Mouse (Mus musculus) cortical plate, adult 2 months (tissue): ENCODE data around the gene Slc6a20a.

Experiments used
- CTCF ChIP-seq: fragments of 200-500 bp; IDR thresholded peaks from 2 replicates; pipeline ENCODE4 v1.5.1; 2011; ENCODE audit warnings: mild to moderate bottlenecking, control low read depth, low read length; ENCODE audit not compliant: insufficient read depth; ENCODE audit errors: extremely low read depth
- POLR2A ChIP-seq: fragments of 200-500 bp; IDR thresholded peaks from 2 replicates; pipeline ENCODE4 v1.6.1; 2011; ENCODE audit warnings: mild to moderate bottlenecking, low read length, control low read depth; ENCODE audit not compliant: insufficient read depth; ENCODE audit errors: extremely low read depth

DNA sequence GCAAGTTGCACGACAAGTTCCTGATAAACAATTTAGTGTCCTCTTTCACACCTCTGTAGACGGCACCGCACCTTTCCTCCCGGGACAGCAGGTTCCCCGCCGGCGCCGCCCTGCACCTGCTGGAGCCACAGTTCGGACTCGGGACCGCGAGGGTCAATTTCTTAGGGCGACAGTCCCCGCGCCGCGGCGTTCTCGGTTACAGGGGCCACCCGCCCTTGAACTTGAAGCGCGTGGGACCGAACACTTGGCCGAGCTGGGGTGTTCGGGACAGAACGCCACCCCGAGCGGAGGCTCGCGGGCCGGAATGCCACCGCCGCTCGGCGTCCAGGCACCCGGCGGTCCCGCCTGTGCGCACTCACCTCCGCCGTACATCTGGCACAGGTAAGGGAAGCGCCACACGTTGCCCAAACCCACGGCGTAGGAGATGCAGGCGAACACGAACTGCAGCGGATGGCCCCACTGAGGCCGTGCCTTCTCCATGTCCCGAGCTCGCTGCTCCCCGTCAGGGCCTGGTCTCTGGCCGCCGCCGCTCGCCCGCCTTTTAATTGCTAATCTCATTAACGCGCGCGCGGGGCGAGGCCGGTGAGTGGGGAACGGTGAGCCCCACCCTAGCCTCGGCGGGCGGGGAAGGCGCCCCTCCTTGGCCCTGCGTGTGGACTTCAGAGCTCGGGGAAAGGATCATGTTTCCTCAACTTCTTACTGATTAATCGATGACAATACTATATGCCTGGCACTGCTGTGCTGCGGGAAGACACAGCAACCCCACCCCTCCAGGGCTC, at the start of gene Slc6a20a, which contains the start of gene Ccr9:
- TF ChIP-seq POLR2A: no peak
- TF ChIP-seq CTCF: no peak
